Mouse (Mus musculus) embryonic facial prominence, embryonic 12.5 days (tissue): Measurements from ENCODE around the gene Creb5. TPM values are rescaled to one million over a fixed set of nuclear protein-coding genes. Genes with fewer than 3 reads are reported as not detected.

Source experiments
- ATAC-seq: fragments of 200-750 bp; cut with Nextera tagmentation; 2 replicates; pipeline ENCODE4 v1.8.0; 2017; ENCODE audit not compliant: insufficient number of reproducible peaks, insufficient read depth, low FRiP score, low TSS enrichment
- H3K27ac ChIP-seq: fragments of 300-500 bp; sonication (generic); 2 replicates; pipeline ENCODE4 v1.5.1; 2016; ENCODE audit warnings: mild to moderate bottlenecking
- H3K27me3 ChIP-seq: fragments of 300-500 bp; sonication (generic); 2 replicates; pipeline ENCODE4 v1.6.1; 2016; ENCODE audit warnings: mild to moderate bottlenecking, moderate library complexity
- H3K36me3 ChIP-seq: fragments of 300-500 bp; sonication (generic); 2 replicates; pipeline ENCODE4 v1.6.1; 2016; ENCODE audit warnings: mild to moderate bottlenecking
- H3K4me1 ChIP-seq: fragments of 300-500 bp; sonication (generic); 2 replicates; pipeline ENCODE4 v1.6.1; 2016
- H3K4me2 ChIP-seq: fragments of 300-500 bp; sonication (generic); replicated peaks from 2 replicates; pipeline ENCODE4 v1.6.1; 2016; ENCODE audit warnings: mild to moderate bottlenecking, moderate library complexity
- H3K4me3 ChIP-seq: fragments of 300-500 bp; sonication (generic); 2 replicates; pipeline ENCODE4 v1.5.1; 2016; ENCODE audit warnings: mild to moderate bottlenecking
- H3K9ac ChIP-seq: fragments of 300-500 bp; sonication (generic); 2 replicates; pipeline ENCODE4 v1.6.1; 2016; ENCODE audit warnings: mild to moderate bottlenecking, moderate library complexity
- H3K9me3 ChIP-seq: fragments of 300-500 bp; sonication (generic); 2 replicates; pipeline ENCODE4 v1.6.1; 2016; ENCODE audit warnings: mild to moderate bottlenecking, moderate library complexity
- WGBS: fragments of 180-500 bp; shearing (Covaris S2); methylation state at CpG from one replicate; pipeline ENCODE4 v1.1.7; 2016; 5-methylcytosine and 5-hydroxymethylcytosine counted together
- polyA plus RNA-seq: library from polyadenylated mRNA; unstranded; fragments of >200 nt; fragmentation: Nextera tagmentation; extraction: Ambion mirVana; gene quantifications from 2 replicates; pipeline ENCODE4 v1.2.1, GENCODE M21; 2016

Creb5 gene
- polyA plus RNA-seq, 1 experiment from 2014 or later = 30.3 TPM

GRCm38 (mm10) chr6:53289659-53290058 lies 2.6 kb downstream of the Creb5 start:
- Histone ChIP-seq H3K4me1 (peaks cover 34% of the 10 kb centered on the region), H3K4me3 (peak overlapping the region; percentile 64), H3K9ac (no peak overlapping the region), H3K9me3 (no peaks in the 10 kb centered on the region), H3K27ac (no peak overlapping the region), H3K27me3 (peaks cover 22% of the 10 kb centered on the region), H3K4me2 (peak overlapping the region; percentile 98), H3K36me3 (no peaks in the 10 kb centered on the region)
- ATAC-seq = no peak
- 14% methylated on average over 5 of the region's 5 CpGs for WGBS

- Histone ChIP-seq H3K9ac (0 out of 2 replicates have a peak overlapping the region, but pooled peaks have one; percentile 17), H3K36me3 (no peaks in the 10 kb centered on the region), H3K27ac (no peak overlapping the region), H3K4me1 (peaks cover 34% of the 10 kb centered on the region), H3K9me3 (no peaks in the 10 kb centered on the region), H3K4me3 (0 out of 2 replicates have a peak overlapping the region, but pooled peaks have one; percentile 64), H3K27me3 (peaks cover 17% of the 10 kb centered on the region), H3K4me2 (peak overlapping the region; percentile 98)
- ATAC-seq = no peak
- WGBS = 38% methylated on average over 8 of the region's 8 CpGs
Observed at GRCm38 (mm10) chr6:53290215-53290990, 3.3 kb downstream of the Creb5 start.

GRCm38 (mm10) chr6:53292931-53293330 lies 5.9 kb downstream of the Creb5 start:
- ATAC-seq = no peak
- Histone ChIP-seq H3K4me1 (peaks cover 26% of the 10 kb centered on the region), H3K4me2 (no peak overlapping the region), H3K4me3 (no peak overlapping the region), H3K36me3 (no peaks in the 10 kb centered on the region), H3K27ac (no peak overlapping the region), H3K27me3 (peaks cover 5% of the 10 kb centered on the region; the same call in 1 of the 2 replicates), H3K9ac (no peak overlapping the region), H3K9me3 (no peaks in the 10 kb centered on the region)
- 33% methylated on average over 1 of the region's 1 CpGs for WGBS

GRCm38 (mm10) chr6:53297851-53298250 lies 10.8 kb downstream of the Creb5 start:
- Histone ChIP-seq H3K27me3 (no peaks in the 10 kb centered on the region), H3K36me3 (no peaks in the 10 kb centered on the region), H3K4me3 (no peak overlapping the region), H3K4me2 (no peak overlapping the region), H3K4me1 (peaks cover 11% of the 10 kb centered on the region), H3K9me3 (no peaks in the 10 kb centered on the region), H3K27ac (no peak overlapping the region), H3K9ac (no peak overlapping the region)
- ATAC-seq = no peak
- WGBS = 77% methylated on average over 5 of the region's 5 CpGs

- H3K4me2 ChIP-seq = no peak overlapping the region
- 51% methylated on average over 2 of the region's 2 CpGs for WGBS
- H3K27me3 ChIP-seq = no peaks in the 10 kb centered on the region
- ATAC-seq = no peak
- H3K4me1 ChIP-seq = peaks cover 13% of the 10 kb centered on the region
- no peaks in the 10 kb centered on the region for H3K9me3 ChIP-seq
- no peak overlapping the region for H3K27ac ChIP-seq
- no peak overlapping the region for H3K9ac ChIP-seq
- H3K36me3 ChIP-seq = no peaks in the 10 kb centered on the region
- no peak overlapping the region for H3K4me3 ChIP-seq
Observed at GRCm38 (mm10) chr6:53304201-53304600, 17.1 kb downstream of the Creb5 start.

- Histone ChIP-seq H3K27ac (no peak overlapping the region), H3K27me3 (no peaks in the 10 kb centered on the region), H3K36me3 (no peaks in the 10 kb centered on the region), H3K4me2 (no peak overlapping the region), H3K4me3 (no peak overlapping the region), H3K9ac (no peak overlapping the region), H3K4me1 (peaks cover 23% of the 10 kb centered on the region), H3K9me3 (no peaks in the 10 kb centered on the region)
- no peak for ATAC-seq
- 85% methylated on average over 4 of the region's 4 CpGs for WGBS
Observed at GRCm38 (mm10) chr6:53306156-53306555, 19.1 kb downstream of the Creb5 start.

- ATAC-seq = no peak
- Histone ChIP-seq H3K4me3 (no peak overlapping the region), H3K27me3 (no peaks in the 10 kb centered on the region), H3K4me1 (peaks cover 28% of the 10 kb centered on the region), H3K4me2 (no peak overlapping the region), H3K27ac (no peak overlapping the region), H3K9me3 (no peaks in the 10 kb centered on the region), H3K9ac (no peak overlapping the region), H3K36me3 (no peaks in the 10 kb centered on the region)
- WGBS = 84% methylated on average over 5 of the region's 5 CpGs
Observed at GRCm38 (mm10) chr6:53306710-53307109, 19.6 kb downstream of the Creb5 start.

GRCm38 (mm10) chr6:53308684-53309083 lies 21.6 kb downstream of the Creb5 start:
- H3K9ac ChIP-seq = no peak overlapping the region
- no peaks in the 10 kb centered on the region for H3K27me3 ChIP-seq
- WGBS = 45% methylated on average over 6 of the region's 6 CpGs
- H3K4me1 ChIP-seq = peaks cover 34% of the 10 kb centered on the region
- no peak overlapping the region for H3K4me2 ChIP-seq
- no peak overlapping the region for H3K4me3 ChIP-seq
- H3K36me3 ChIP-seq = no peaks in the 10 kb centered on the region
- no peak for ATAC-seq
- peak overlapping the region; percentile 50; the same call in 1 of the 2 replicates for H3K27ac ChIP-seq
- H3K9me3 ChIP-seq = no peaks in the 10 kb centered on the region

GRCm38 (mm10) chr6:53313604-53314003 lies 26.5 kb downstream of the Creb5 start:
- Histone ChIP-seq H3K4me2 (no peak overlapping the region), H3K9me3 (no peaks in the 10 kb centered on the region), H3K4me1 (peaks cover 32% of the 10 kb centered on the region), H3K36me3 (no peaks in the 10 kb centered on the region), H3K9ac (no peak overlapping the region), H3K4me3 (no peak overlapping the region), H3K27ac (no peak overlapping the region), H3K27me3 (no peaks in the 10 kb centered on the region)
- 68% methylated on average over 6 of the region's 6 CpGs for WGBS
- ATAC-seq = no peak

GRCm38 (mm10) chr6:53314126-53314525 lies 27.1 kb downstream of the Creb5 start:
- H3K9ac ChIP-seq = no peak overlapping the region
- H3K27me3 ChIP-seq = no peaks in the 10 kb centered on the region
- 62% methylated on average over 10 of the region's 10 CpGs for WGBS
- H3K4me2 ChIP-seq = no peak overlapping the region
- no peak for ATAC-seq
- H3K36me3 ChIP-seq = no peaks in the 10 kb centered on the region
- H3K4me1 ChIP-seq = peaks cover 34% of the 10 kb centered on the region; the same call in 1 of the 2 replicates
- no peak overlapping the region for H3K4me3 ChIP-seq
- H3K9me3 ChIP-seq = no peaks in the 10 kb centered on the region
- no peak overlapping the region for H3K27ac ChIP-seq

GRCm38 (mm10) chr6:53319543-53320325 lies 32.7 kb downstream of the Creb5 start:
- Histone ChIP-seq H3K9ac (no peak overlapping the region), H3K9me3 (no peaks in the 10 kb centered on the region), H3K4me3 (no peak overlapping the region), H3K36me3 (no peaks in the 10 kb centered on the region), H3K4me2 (peak overlapping the region; percentile 6; the same call in 1 of the 2 replicates), H3K27me3 (no peaks in the 10 kb centered on the region), H3K27ac (peak overlapping the region; percentile 5; the same call in 1 of the 2 replicates), H3K4me1 (peaks cover 15% of the 10 kb centered on the region)
- ATAC-seq = no peak
- 45% methylated on average over 17 of the region's 17 CpGs for WGBS

- no peaks in the 10 kb centered on the region for H3K36me3 ChIP-seq
- no peak overlapping the region for H3K9ac ChIP-seq
- H3K4me2 ChIP-seq = no peak overlapping the region
- no peaks in the 10 kb centered on the region for H3K27me3 ChIP-seq
- H3K9me3 ChIP-seq = no peaks in the 10 kb centered on the region
- no peak overlapping the region for H3K4me3 ChIP-seq
- ATAC-seq = no peak
- H3K27ac ChIP-seq = no peak overlapping the region
- 0 out of 2 replicates have a peak, but pooled peaks cover 5% of the 10 kb centered on the region for H3K4me1 ChIP-seq
- WGBS = 51% methylated on average over 9 of the region's 9 CpGs
Observed at GRCm38 (mm10) chr6:53337398-53337797, 50.3 kb downstream of the Creb5 start.
